Mouse (Mus musculus) liver, embryonic 15.5 days (tissue): ENCODE measurements at regions not wholly inside any gene's neighbourhood (a gene's known extent, or its start where the extent isn't known, plus 50 kb on each side); places are given as distances from the start of the nearest gene placed in this dataset.

ENCODE experiments used
- ATAC-seq: fragments of 200-750 bp; cut with Nextera tagmentation; 2 replicates; pipeline ENCODE4 v1.8.0; 2017; ENCODE audit warnings: moderate number of reproducible peaks, mild to moderate bottlenecking, moderate library complexity; ENCODE audit not compliant: insufficient read depth
- H3K27ac ChIP-seq: fragments of 300-500 bp; sonication (generic); replicated peaks from 2 replicates; pipeline ENCODE4 v1.5.1; 2015; ENCODE audit warnings: mild to moderate bottlenecking, inconsistent platforms
- H3K27me3 ChIP-seq: fragments of 300-500 bp; sonication (generic); 2 replicates; pipeline ENCODE4 v1.6.1; 2015; ENCODE audit warnings: mild to moderate bottlenecking, inconsistent platforms
- H3K36me3 ChIP-seq: fragments of 300-500 bp; sonication (generic); replicated peaks from 2 replicates; pipeline ENCODE4 v1.6.1; 2015; ENCODE audit warnings: moderate library complexity, mild to moderate bottlenecking, inconsistent platforms
- H3K4me1 ChIP-seq: fragments of 300-500 bp; sonication (generic); replicated peaks from 2 replicates; pipeline ENCODE4 v1.6.1; 2015; ENCODE audit warnings: inconsistent platforms
- H3K4me2 ChIP-seq: fragments of 300-500 bp; sonication (generic); 2 replicates; pipeline ENCODE4 v1.6.1; 2015; ENCODE audit warnings: moderate library complexity, mild to moderate bottlenecking, inconsistent platforms
- H3K4me3 ChIP-seq: fragments of 300-500 bp; sonication (generic); replicated peaks from 2 replicates; pipeline ENCODE4 v1.5.1; 2015; ENCODE audit warnings: mild to moderate bottlenecking, inconsistent platforms
- H3K9ac ChIP-seq: fragments of 300-500 bp; sonication (generic); 2 replicates; pipeline ENCODE4 v1.6.1; 2015; ENCODE audit warnings: moderate library complexity, mild to moderate bottlenecking, inconsistent platforms
- H3K9me3 ChIP-seq: fragments of 300-500 bp; sonication (generic); replicated peaks from 2 replicates; pipeline ENCODE4 v1.6.1; 2016; ENCODE audit warnings: inconsistent platforms
- WGBS: fragments of 180-500 bp; shearing (Covaris S2); methylation state at CpG from one replicate; pipeline ENCODE4 v1.1.7; 2015; ENCODE audit warnings: mixed read lengths; ENCODE audit not compliant: insufficient replicate concordance; 5-methylcytosine and 5-hydroxymethylcytosine counted together

GRCm38 (mm10) chr14:36502076-36502994, 407.6 kb downstream of the 4930474N05Rik start:
- Histone ChIP-seq H3K9me3 (no peaks in the 10 kb centered on the region), H3K4me3 (no peak overlapping the region), H3K27ac (no peak overlapping the region), H3K4me1 (no peaks in the 10 kb centered on the region), H3K4me2 (no peak overlapping the region), H3K27me3 (no peaks in the 10 kb centered on the region), H3K36me3 (no peaks in the 10 kb centered on the region), H3K9ac (no peak overlapping the region)
- ATAC-seq: no peak
- 50% methylated on average over 2 of the region's 2 CpGs for WGBS

GRCm38 (mm10) chr14:36499323-36499722, 404.6 kb downstream of the 4930474N05Rik start:
- H3K4me3 ChIP-seq: no peak overlapping the region
- H3K9me3 ChIP-seq: no peaks in the 10 kb centered on the region
- ATAC-seq: no peak
- no peaks in the 10 kb centered on the region for H3K36me3 ChIP-seq
- H3K27me3 ChIP-seq: no peaks in the 10 kb centered on the region
- no peak overlapping the region for H3K4me2 ChIP-seq
- H3K4me1 ChIP-seq: no peaks in the 10 kb centered on the region
- H3K9ac ChIP-seq: no peak overlapping the region
- WGBS: 51% methylated on average over 2 of the region's 2 CpGs
- no peak overlapping the region for H3K27ac ChIP-seq

GRCm38 (mm10) chr14:36485499-36485898, 390.8 kb downstream of the 4930474N05Rik start:
- Histone ChIP-seq H3K36me3 (no peaks in the 10 kb centered on the region), H3K4me1 (no peaks in the 10 kb centered on the region), H3K4me2 (no peak overlapping the region), H3K9me3 (no peaks in the 10 kb centered on the region), H3K9ac (no peak overlapping the region), H3K27ac (no peak overlapping the region), H3K4me3 (no peak overlapping the region), H3K27me3 (no peaks in the 10 kb centered on the region)
- ATAC-seq: no peak

- Histone ChIP-seq H3K36me3 (no peaks in the 10 kb centered on the region), H3K9ac (no peak overlapping the region)
- WGBS: 43% methylated on average over 2 of the region's 2 CpGs
These were observed 376.9 kb downstream of the 4930474N05Rik start for GRCm38 (mm10) chr14:36471617-36472016.

GRCm38 (mm10) chr14:36470362-36470761, 375.6 kb downstream of the 4930474N05Rik start:
- ATAC-seq: no peak
- no peak overlapping the region for H3K27ac ChIP-seq
- H3K9me3 ChIP-seq: no peaks in the 10 kb centered on the region
- 50% methylated on average over 1 of the region's 1 CpGs for WGBS
- H3K27me3 ChIP-seq: no peaks in the 10 kb centered on the region
- H3K4me3 ChIP-seq: no peak overlapping the region
- H3K36me3 ChIP-seq: no peaks in the 10 kb centered on the region
- H3K9ac ChIP-seq: no peak overlapping the region
- no peaks in the 10 kb centered on the region for H3K4me1 ChIP-seq
- no peak overlapping the region for H3K4me2 ChIP-seq

More at GRCm38 (mm10) chr14:36471617-36472016, 376.9 kb downstream of the 4930474N05Rik start:
- no peak for ATAC-seq
- H3K27ac ChIP-seq: no peak overlapping the region
- H3K4me1 ChIP-seq: no peaks in the 10 kb centered on the region
- no peak overlapping the region for H3K4me2 ChIP-seq
- H3K9me3 ChIP-seq: no peaks in the 10 kb centered on the region
- H3K27me3 ChIP-seq: no peaks in the 10 kb centered on the region
- H3K4me3 ChIP-seq: no peak overlapping the region

- Histone ChIP-seq H3K9me3 (no peaks in the 10 kb centered on the region), H3K4me1 (no peaks in the 10 kb centered on the region), H3K27me3 (no peaks in the 10 kb centered on the region), H3K4me2 (no peak overlapping the region), H3K36me3 (no peaks in the 10 kb centered on the region), H3K27ac (no peak overlapping the region), H3K9ac (no peak overlapping the region), H3K4me3 (no peak overlapping the region)
- no peak for ATAC-seq
- WGBS: 63% methylated on average over 1 of the region's 1 CpGs
These were observed 358.3 kb downstream of the 4930474N05Rik start for GRCm38 (mm10) chr14:36453049-36453448.

GRCm38 (mm10) chr14:36450126-36450525, 355.4 kb downstream of the 4930474N05Rik start:
- no peak for ATAC-seq
- H3K27me3 ChIP-seq: no peaks in the 10 kb centered on the region
- no peak overlapping the region for H3K4me3 ChIP-seq
- no peak overlapping the region for H3K9ac ChIP-seq
- H3K4me2 ChIP-seq: no peak overlapping the region
- H3K9me3 ChIP-seq: no peaks in the 10 kb centered on the region
- no peaks in the 10 kb centered on the region for H3K4me1 ChIP-seq
- no peaks in the 10 kb centered on the region for H3K36me3 ChIP-seq
- H3K27ac ChIP-seq: no peak overlapping the region

- ATAC-seq: no peak
- Histone ChIP-seq H3K4me2 (no peak overlapping the region), H3K27me3 (no peaks in the 10 kb centered on the region), H3K27ac (no peak overlapping the region), H3K36me3 (no peaks in the 10 kb centered on the region), H3K4me3 (no peak overlapping the region), H3K9me3 (no peaks in the 10 kb centered on the region), H3K4me1 (no peaks in the 10 kb centered on the region), H3K9ac (no peak overlapping the region)
- WGBS: 54% methylated on average over 3 of the region's 3 CpGs
These were observed 320.0 kb downstream of the 4930474N05Rik start for GRCm38 (mm10) chr14:36414656-36415273.

- no peaks in the 10 kb centered on the region for H3K36me3 ChIP-seq
- no peak overlapping the region for H3K4me2 ChIP-seq
- 48% methylated on average over 1 of the region's 1 CpGs for WGBS
- H3K27ac ChIP-seq: no peak overlapping the region
- H3K27me3 ChIP-seq: no peaks in the 10 kb centered on the region
- no peak overlapping the region for H3K4me3 ChIP-seq
- no peaks in the 10 kb centered on the region for H3K4me1 ChIP-seq
- H3K9ac ChIP-seq: no peak overlapping the region
- no peaks in the 10 kb centered on the region for H3K9me3 ChIP-seq
- no peak for ATAC-seq
These were observed 319.5 kb downstream of the 4930474N05Rik start for GRCm38 (mm10) chr14:36414180-36414579.
